Mouse (Mus musculus) G1E (cell line): ENCODE results near the gene Csnk1e. TPM values are rescaled to one million over a fixed set of nuclear protein-coding genes. Genes with fewer than 3 reads are reported as not detected.

ENCODE experiments used
- ATAC-seq: 2 replicates; pipeline ENCODE4 v1.8.0; 2016; ENCODE audit warnings: mild to moderate bottlenecking; ENCODE audit not compliant: insufficient number of reproducible peaks, poor library complexity, low FRiP score, severe bottlenecking; ENCODE audit errors: extremely low read depth
- DNase-seq: peaks from one replicate; pipeline ENCODE4 v3.0.0; 2012; ENCODE audit warnings: low spot score
- H3K27me3 ChIP-seq: 2 replicates; pipeline ENCODE4 v1.6.1; 2012; ENCODE audit warnings: mild to moderate bottlenecking, low read length, inconsistent platforms; ENCODE audit not compliant: insufficient read depth
- H3K36me3 ChIP-seq: replicated peaks from 2 replicates; pipeline ENCODE3; 2012; ENCODE audit warnings: mild to moderate bottlenecking, inconsistent platforms
- H3K4me1 ChIP-seq: 2 replicates; pipeline ENCODE4 v1.6.1; 2012; ENCODE audit warnings: low read depth, low read length, inconsistent platforms, mixed read lengths; ENCODE audit not compliant: insufficient read depth
- H3K4me3 ChIP-seq: 2 replicates; pipeline ENCODE4 v1.5.1; 2012; ENCODE audit warnings: low read depth, mild to moderate bottlenecking, inconsistent platforms, low read length, moderate library complexity, mixed read lengths
- H3K9me3 ChIP-seq: replicated peaks from 2 replicates; pipeline ENCODE4 v1.6.1; 2012; ENCODE audit warnings: inconsistent platforms
- CTCF ChIP-seq: IDR thresholded peaks from 2 replicates; pipeline ENCODE4 v1.5.1; 2012; ENCODE audit warnings: low read depth, low read length, inconsistent platforms, mixed read lengths
- GATA1 ChIP-seq: IDR thresholded peaks from 2 replicates; pipeline ENCODE4 v1.6.1; 2012; ENCODE audit warnings: borderline replicate concordance, low read length, inconsistent platforms, mixed read lengths
- GATA2 ChIP-seq: IDR thresholded peaks from 2 replicates; pipeline ENCODE4 v1.6.1; 2012; ENCODE audit warnings: low read depth, low read length, inconsistent platforms, borderline replicate concordance
- POLR2AphosphoS5 ChIP-seq: IDR thresholded peaks from 2 replicates; pipeline ENCODE4 v1.6.1; 2012; ENCODE audit warnings: low read depth, low read length, inconsistent platforms; ENCODE audit not compliant: insufficient replicate concordance
- TAL1 ChIP-seq: conservative IDR thresholded peaks from 2 replicates; pipeline ENCODE4 v1.6.1; 2012; ENCODE audit warnings: low read depth, low read length, inconsistent platforms, mixed read lengths
- polyA plus RNA-seq: library from polyadenylated mRNA; stranded (reverse); fragments of >175 nt; gene quantifications from 2 replicates; pipeline ENCODE4 v1.2.3, GENCODE M21; 2012
- total RNA-seq, 2 experiments: library from RNA; stranded (forward) in 1 of 2; stranded (reverse) in 1 of 2; fragments of 200-1000 nt in 1 of 2; fragments of >200 nt in 1 of 2; fragmentation: Nextera tagmentation in 1 of 2; gene quantifications; 2 replicates each; pipeline ENCODE4 v1.2.3; 2014 to 2017

Csnk1e gene
- total RNA-seq (2014; fragmentation: Nextera tagmentation) = not detected in 2 replicates
- total RNA-seq (2017) = 0.35 and 0.44 TPM in 2 replicates
- polyA plus RNA-seq = not detected in 2 replicates

DNA sequence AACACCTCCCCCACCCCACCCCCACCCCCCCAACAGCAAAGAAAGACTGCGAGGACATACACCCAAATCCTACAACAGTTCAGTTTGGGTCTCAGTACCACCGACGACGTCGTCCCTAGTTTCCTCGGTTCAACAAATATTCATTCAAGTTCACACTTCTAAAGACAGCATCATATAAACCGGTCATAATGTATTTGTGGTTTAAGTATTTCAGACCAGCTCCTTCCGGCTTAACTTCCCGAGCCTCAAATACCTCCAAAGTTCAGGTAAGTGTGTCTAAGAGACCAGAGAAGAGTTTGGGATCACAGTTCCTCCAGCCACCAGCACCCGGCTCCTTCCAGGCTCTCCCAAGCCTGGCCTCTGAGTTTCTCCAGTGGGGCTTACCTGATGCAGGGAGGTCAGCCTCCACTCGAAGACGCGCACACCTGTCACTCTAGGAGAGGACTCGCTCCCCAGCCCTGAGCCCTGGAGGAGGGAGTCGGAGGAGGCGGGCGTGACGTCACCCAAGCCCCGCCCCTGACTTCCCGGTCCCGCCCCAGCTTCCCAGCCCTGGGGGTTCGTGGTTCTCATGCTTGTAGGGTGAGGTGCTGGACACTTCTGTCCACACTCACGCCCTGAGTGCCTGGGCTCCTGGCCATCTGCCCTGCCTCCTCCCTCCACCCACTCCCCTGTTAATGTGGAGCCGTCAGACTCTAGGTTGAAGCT lies at the start of gene Csnk1e:
Gene Csnk1e (minus strand): TSS at position 461 of the 705 bp plus-strand sequence.
- H3K9me3 ChIP-seq = no peaks in the 10 kb centered on the region
- no peak for TF ChIP-seq CTCF
- TF ChIP-seq TAL1 = no peak
- TF ChIP-seq GATA1 = no peak
- H3K4me1 ChIP-seq = peaks cover 5% of the 10 kb centered on the region
- DNase-seq (no peak), ATAC-seq (no peak)
- no peaks in the 10 kb centered on the region for H3K36me3 ChIP-seq
- peaks cover 12% of the 10 kb centered on the region for H3K27me3 ChIP-seq
- no peak within 1 kb of the TSS for H3K4me3 ChIP-seq

DNA sequence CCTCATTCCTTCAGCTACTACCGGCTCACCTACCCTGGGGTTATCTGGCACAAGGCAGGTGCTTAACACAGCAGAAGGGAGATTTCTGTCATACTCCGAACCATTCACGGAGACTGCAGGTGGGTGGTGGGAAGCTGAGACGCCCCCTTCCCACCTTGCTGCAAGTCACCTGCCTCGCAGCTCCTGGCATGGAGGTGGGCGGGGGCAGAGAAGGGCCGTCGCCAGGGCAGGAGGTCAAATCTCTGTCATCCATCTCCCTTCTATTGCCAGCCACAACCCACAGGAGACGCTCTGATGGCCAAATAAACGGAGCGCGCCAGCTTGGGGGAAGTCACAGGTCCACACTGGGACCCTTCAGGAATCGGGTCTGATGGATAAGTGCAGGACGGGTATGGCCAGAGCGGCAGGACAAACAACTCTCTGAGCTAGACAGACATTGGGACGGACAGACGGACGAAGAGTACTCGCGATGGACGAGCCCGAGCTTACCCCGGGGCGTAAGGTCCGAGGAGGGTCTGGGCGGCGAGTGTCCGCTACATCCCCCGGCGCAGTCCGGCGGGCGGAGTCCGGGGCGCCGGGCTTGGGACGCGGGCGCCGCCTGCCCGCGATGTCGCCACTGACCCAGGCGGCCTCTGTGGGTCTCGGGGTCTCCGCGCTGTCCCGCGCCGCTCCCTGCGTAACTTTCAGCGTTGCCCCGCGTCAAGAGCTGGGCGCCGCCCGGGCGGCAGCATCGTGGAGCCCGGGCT lies 49.5 kb upstream of the Csnk1e start, which contains the start of gene Kcnj4:
Gene Kcnj4 (minus strand): TSS at position 535 of the 746 bp plus-strand sequence.
- no peaks in the 10 kb centered on the region for H3K9me3 ChIP-seq
- no peak within 1 kb of the TSS for H3K4me3 ChIP-seq
- ATAC-seq = no peak
- no peak for DNase-seq
- no peaks in the 10 kb centered on the region for H3K36me3 ChIP-seq
- no peak for TF ChIP-seq GATA1
- TF ChIP-seq POLR2AphosphoS5 = no peak
- TF ChIP-seq GATA2 = no peak
- no peak for TF ChIP-seq TAL1
- no peak for TF ChIP-seq CTCF
- no peaks in the 10 kb centered on the region for H3K4me1 ChIP-seq
- H3K27me3 ChIP-seq = peaks cover 40% of the 10 kb centered on the region

DNA sequence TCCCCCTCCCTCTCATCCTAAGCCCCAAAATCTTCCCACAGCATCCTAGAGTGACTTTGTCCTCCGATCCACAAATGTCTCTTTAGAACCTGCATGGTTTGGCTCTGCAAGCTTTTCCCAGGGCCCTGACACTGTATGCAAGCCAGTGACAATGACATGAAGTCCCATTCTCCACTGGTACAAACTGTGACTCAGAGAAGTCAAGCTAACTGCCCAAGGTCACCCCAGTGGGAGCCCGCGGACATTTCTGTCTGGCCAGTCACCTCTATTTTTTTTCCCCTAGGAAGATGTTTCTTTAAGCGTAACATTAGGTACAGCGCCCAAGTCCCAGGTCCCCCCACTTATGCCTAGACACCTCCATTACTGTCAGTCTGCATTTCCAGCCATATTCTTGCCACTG lies 48.1 kb upstream of the Csnk1e start:
- H3K27me3 ChIP-seq = peaks cover 40% of the 10 kb centered on the region
- H3K9me3 ChIP-seq = no peaks in the 10 kb centered on the region
- ATAC-seq (no peak), DNase-seq (no peak)
- no peaks in the 10 kb centered on the region for H3K36me3 ChIP-seq
- H3K4me1 ChIP-seq = no peaks in the 10 kb centered on the region
- no peak for TF ChIP-seq CTCF
- no peak for TF ChIP-seq POLR2AphosphoS5
- TF ChIP-seq TAL1 = no peak
- no peak for TF ChIP-seq GATA2
- no peak for TF ChIP-seq GATA1
- H3K4me3 ChIP-seq = no peak overlapping the region

DNA sequence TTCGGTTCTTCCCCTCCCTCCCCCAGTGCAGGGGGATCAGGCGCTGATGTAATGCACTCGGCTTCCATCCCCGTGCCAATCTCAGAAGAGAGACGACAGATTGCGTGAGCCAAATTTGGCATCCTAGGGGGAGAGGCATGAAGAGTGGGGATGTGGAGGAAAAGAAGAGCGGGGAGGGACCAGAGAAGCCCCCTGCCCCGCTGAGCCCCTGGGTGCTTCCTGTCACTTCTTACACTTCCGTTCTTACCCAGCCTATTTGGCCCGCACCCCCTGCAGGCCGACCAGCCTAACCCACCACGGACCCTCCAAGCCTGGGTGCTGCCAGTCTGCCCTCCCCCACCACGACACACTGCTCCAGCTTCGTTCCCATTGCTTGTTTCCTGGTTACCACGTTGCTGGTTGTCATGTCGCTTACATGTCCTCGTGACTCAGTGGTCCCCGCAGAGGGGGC lies 47.5 kb upstream of the Csnk1e start:
- TF ChIP-seq GATA1 (no peak), POLR2AphosphoS5 (no peak), GATA2 (no peak), TAL1 (no peak), CTCF (no peak)
- no peak for ATAC-seq
- Histone ChIP-seq H3K9me3 (no peaks in the 10 kb centered on the region), H3K4me3 (no peak overlapping the region), H3K36me3 (no peaks in the 10 kb centered on the region), H3K27me3 (peaks cover 40% of the 10 kb centered on the region), H3K4me1 (no peaks in the 10 kb centered on the region)
- DNase-seq = no peak

DNA sequence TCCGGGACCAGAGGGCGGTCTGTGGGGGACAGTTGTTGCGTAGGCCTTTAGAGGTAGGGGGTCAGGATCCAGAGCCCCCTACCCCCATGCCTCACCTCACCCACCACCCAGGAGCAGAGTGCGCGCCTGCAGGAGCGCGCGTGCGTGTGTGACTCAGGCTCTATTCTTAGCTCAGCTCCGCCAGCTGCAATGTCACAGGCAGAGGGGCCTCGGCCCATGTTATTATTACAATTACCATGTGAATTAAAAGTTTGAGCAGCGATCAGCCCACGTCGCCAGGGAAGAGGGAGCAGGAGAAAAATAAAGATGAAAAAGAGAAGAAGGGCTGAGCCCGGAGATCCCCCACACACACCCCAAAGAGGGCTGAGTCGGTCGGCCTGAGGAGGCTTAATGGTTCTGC lies 44.7 kb upstream of the Csnk1e start:
- Histone ChIP-seq H3K4me3 (no peak overlapping the region), H3K36me3 (no peaks in the 10 kb centered on the region), H3K27me3 (peaks cover 15% of the 10 kb centered on the region), H3K4me1 (no peaks in the 10 kb centered on the region), H3K9me3 (no peaks in the 10 kb centered on the region)
- ATAC-seq (no peak), DNase-seq (no peak)
- TF ChIP-seq GATA2 (no peak), CTCF (no peak), TAL1 (no peak), GATA1 (no peak), POLR2AphosphoS5 (no peak)

DNA sequence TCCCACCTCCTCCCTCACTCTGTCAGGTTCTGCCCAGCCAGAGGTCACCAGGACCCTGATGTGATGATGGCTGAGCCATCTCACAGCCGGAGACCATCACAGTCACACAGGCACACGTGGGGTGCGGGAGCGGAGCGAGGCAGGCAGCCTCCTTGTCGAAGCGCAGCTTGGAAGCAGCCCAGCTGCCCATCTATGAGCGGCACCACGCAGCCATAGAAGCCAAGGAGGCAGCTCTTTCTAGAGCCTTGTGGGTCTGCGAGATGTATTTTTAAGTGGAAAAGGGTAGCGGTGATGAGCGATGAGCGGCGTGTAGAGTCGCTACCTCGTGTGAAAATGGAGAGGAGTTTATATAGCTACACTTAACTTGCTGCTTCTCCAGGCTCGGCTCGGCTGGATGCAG lies 38.2 kb upstream of the Csnk1e start:
- TF ChIP-seq GATA1 = no peak
- TF ChIP-seq TAL1 = no peak
- TF ChIP-seq GATA2 = no peak
- no peak for TF ChIP-seq CTCF
- no peak for TF ChIP-seq POLR2AphosphoS5
- no peak for ATAC-seq
- peaks cover 29% of the 10 kb centered on the region for H3K27me3 ChIP-seq

More for the DNA sequence above, 38.2 kb upstream of the Csnk1e start:
- no peak overlapping the region for H3K4me3 ChIP-seq
- H3K4me1 ChIP-seq = no peaks in the 10 kb centered on the region
- DNase-seq = no peak
- no peaks in the 10 kb centered on the region for H3K9me3 ChIP-seq
- H3K36me3 ChIP-seq = no peaks in the 10 kb centered on the region
